Mouse (Mus musculus) hindbrain, embryonic 10.5 days (tissue): ENCODE measurements at regions not wholly inside any gene's neighbourhood (a gene's known extent, or its start where the extent isn't known, plus 50 kb on each side); places are given as distances from the start of the nearest gene placed in this dataset.
"Not testable (repeated sequence)": the region's sequence is repeated elsewhere in the genome, so short reads cannot be mapped to it uniquely, and the experiment has no call there.

Experiments used
- DNase-seq: peaks from one replicate; pipeline ENCODE4 v3.0.0-alpha.2; 2017; ENCODE audit warnings: low spot score
- H3K27ac ChIP-seq: fragments of 300-500 bp; sonication (generic); 2 replicates; pipeline ENCODE4 v1.5.1; 2016; ENCODE audit warnings: mild to moderate bottlenecking, moderate library complexity
- H3K27me3 ChIP-seq: fragments of 300-500 bp; sonication (generic); 2 replicates; pipeline ENCODE4 v1.6.1; 2016; ENCODE audit warnings: mild to moderate bottlenecking; ENCODE audit not compliant: poor library complexity, insufficient read depth, severe bottlenecking
- H3K36me3 ChIP-seq: fragments of 300-500 bp; sonication (generic); 2 replicates; pipeline ENCODE4 v1.6.1; 2016; ENCODE audit warnings: mild to moderate bottlenecking, moderate library complexity
- H3K4me1 ChIP-seq: fragments of 300-500 bp; sonication (generic); replicated peaks from 2 replicates; pipeline ENCODE4 v1.6.1; 2016; ENCODE audit warnings: mild to moderate bottlenecking
- H3K4me3 ChIP-seq: fragments of 300-500 bp; sonication (generic); 2 replicates; pipeline ENCODE4 v1.5.1; 2016; ENCODE audit warnings: mild to moderate bottlenecking, moderate library complexity
- H3K9me3 ChIP-seq: fragments of 300-500 bp; sonication (generic); 2 replicates; pipeline ENCODE4 v1.6.1; 2016; ENCODE audit warnings: mild to moderate bottlenecking, moderate library complexity
- WGBS: fragments of 180-500 bp; shearing (Covaris S2); methylation state at CpG from one replicate; pipeline ENCODE4 v1.1.7; 2016; 5-methylcytosine and 5-hydroxymethylcytosine counted together

GRCm38 (mm10) chr10:57163359-57163758 lies 322.8 kb upstream of the Hsf2 start:
- Histone ChIP-seq H3K9me3 (no peaks in the 10 kb centered on the region), H3K27me3 (no peaks in the 10 kb centered on the region), H3K27ac (no peak overlapping the region), H3K36me3 (no peaks in the 10 kb centered on the region), H3K4me1 (no peaks in the 10 kb centered on the region), H3K4me3 (no peak overlapping the region)
- no peak for DNase-seq
- WGBS: 81% methylated on average over 5 of the region's 5 CpGs

- 69% methylated on average over 1 of the region's 1 CpGs for WGBS
- no peak overlapping the region for H3K4me3 ChIP-seq
- no peaks in the 10 kb centered on the region for H3K36me3 ChIP-seq
- H3K27ac ChIP-seq: no peak overlapping the region
- no peaks in the 10 kb centered on the region for H3K9me3 ChIP-seq
- DNase-seq: peak; percentile 20
- no peaks in the 10 kb centered on the region for H3K27me3 ChIP-seq
- no peaks in the 10 kb centered on the region for H3K4me1 ChIP-seq
These were observed 302.6 kb upstream of the Hsf2 start for GRCm38 (mm10) chr10:57183560-57183959.

- H3K4me3 ChIP-seq: no peak overlapping the region
- no peak for DNase-seq
- H3K27ac ChIP-seq: no peak overlapping the region
- no peaks in the 10 kb centered on the region for H3K36me3 ChIP-seq
- H3K27me3 ChIP-seq: no peaks in the 10 kb centered on the region
- H3K9me3 ChIP-seq: no peaks in the 10 kb centered on the region
- H3K4me1 ChIP-seq: peaks cover under 1% of the 10 kb centered on the region; the same call in 1 of the 2 replicates
These were observed 275.5 kb upstream of the Hsf2 start for GRCm38 (mm10) chr10:57210701-57211100.

- Histone ChIP-seq H3K9me3 (no peaks in the 10 kb centered on the region), H3K4me3 (no peak overlapping the region), H3K27me3 (no peaks in the 10 kb centered on the region), H3K27ac (no peak overlapping the region), H3K36me3 (no peaks in the 10 kb centered on the region), H3K4me1 (no peaks in the 10 kb centered on the region)
- WGBS: 81% methylated on average over 3 of the region's 3 CpGs
- no peak for DNase-seq
These were observed 255.1 kb upstream of the Hsf2 start for GRCm38 (mm10) chr10:57231117-57231516.

GRCm38 (mm10) chr10:57281220-57281619 lies 205.0 kb upstream of the Hsf2 start:
- H3K27ac ChIP-seq: no peak overlapping the region
- H3K9me3 ChIP-seq: no peaks in the 10 kb centered on the region
- no peaks in the 10 kb centered on the region for H3K4me1 ChIP-seq
- 65% methylated on average over 1 of the region's 1 CpGs for WGBS
- no peaks in the 10 kb centered on the region for H3K36me3 ChIP-seq
- DNase-seq: no peak
- no peak overlapping the region for H3K4me3 ChIP-seq
- no peaks in the 10 kb centered on the region for H3K27me3 ChIP-seq

- 87% methylated on average over 5 of the region's 5 CpGs for WGBS
- H3K4me1 ChIP-seq: no peaks in the 10 kb centered on the region
- no peak overlapping the region for H3K27ac ChIP-seq
These were observed 203.3 kb upstream of the Hsf2 start for GRCm38 (mm10) chr10:57282896-57283295.

GRCm38 (mm10) chr10:57291596-57291995 lies 194.6 kb upstream of the Hsf2 start:
- Histone ChIP-seq H3K27ac (no peak overlapping the region), H3K36me3 (no peaks in the 10 kb centered on the region), H3K4me3 (no peak overlapping the region), H3K4me1 (no peaks in the 10 kb centered on the region), H3K27me3 (no peaks in the 10 kb centered on the region), H3K9me3 (no peaks in the 10 kb centered on the region)
- DNase-seq: no peak
- 94% methylated on average over 10 of the region's 10 CpGs for WGBS

More at GRCm38 (mm10) chr10:57282896-57283295, 203.3 kb upstream of the Hsf2 start:
- Histone ChIP-seq H3K36me3 (no peaks in the 10 kb centered on the region), H3K27me3 (no peaks in the 10 kb centered on the region), H3K9me3 (no peaks in the 10 kb centered on the region), H3K4me3 (no peak overlapping the region)
- no peak for DNase-seq

DNA sequence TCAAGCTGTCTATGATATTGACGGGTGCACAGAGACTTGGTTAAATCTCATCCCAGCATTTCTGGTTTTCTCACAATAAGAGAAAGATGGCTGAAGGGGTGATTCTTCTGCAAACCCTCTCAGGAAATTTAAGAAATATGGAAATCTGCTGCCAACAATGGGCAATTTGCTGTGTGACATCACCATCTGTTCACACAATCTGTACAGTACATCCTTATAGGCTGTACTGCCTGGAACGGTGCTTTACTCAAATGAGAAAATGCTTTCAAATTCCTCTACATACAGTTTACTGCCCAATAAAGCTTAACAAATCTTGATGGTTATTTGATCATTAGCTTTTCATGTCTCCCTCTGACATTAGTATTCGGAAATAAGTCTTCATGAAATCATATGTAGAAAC lies 172.4 kb upstream of the Hsf2 start:
- 90% methylated on average over 3 of the region's 3 CpGs for WGBS
- DNase-seq: no peak
- H3K4me1 ChIP-seq: no peaks in the 10 kb centered on the region

DNA sequence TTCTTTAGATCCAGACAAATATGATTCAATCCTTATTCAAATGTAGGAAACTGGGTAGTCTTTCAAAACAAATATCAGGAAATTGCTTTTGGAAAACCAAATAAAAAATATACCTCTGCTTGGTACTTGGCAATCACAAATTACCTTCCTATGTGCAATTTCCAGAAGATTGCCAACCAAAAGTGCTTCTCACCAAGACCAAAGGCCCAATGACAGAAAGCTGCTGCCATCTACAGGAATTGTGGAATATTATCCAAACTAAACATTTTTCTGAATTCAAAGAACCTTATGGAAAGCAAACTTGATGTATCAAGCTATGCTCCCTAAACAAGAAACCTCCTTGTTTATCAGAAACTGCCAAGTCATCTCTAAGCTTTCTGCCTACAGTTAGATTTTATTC lies 169.1 kb upstream of the Hsf2 start:
- no peak for DNase-seq
- Histone ChIP-seq H3K27me3 (no peaks in the 10 kb centered on the region), H3K36me3 (no peaks in the 10 kb centered on the region), H3K4me3 (no peak overlapping the region), H3K4me1 (no peaks in the 10 kb centered on the region), H3K9me3 (no peaks in the 10 kb centered on the region), H3K27ac (no peak overlapping the region)

More for the DNA sequence above, 172.4 kb upstream of the Hsf2 start:
- H3K9me3 ChIP-seq: no peaks in the 10 kb centered on the region
- H3K4me3 ChIP-seq: no peak overlapping the region
- H3K27ac ChIP-seq: no peak overlapping the region
- H3K27me3 ChIP-seq: no peaks in the 10 kb centered on the region
- no peaks in the 10 kb centered on the region for H3K36me3 ChIP-seq

- 71% methylated on average over 2 of the region's 2 CpGs for WGBS
- H3K36me3 ChIP-seq: no peaks in the 10 kb centered on the region
- H3K9me3 ChIP-seq: no peaks in the 10 kb centered on the region
- H3K27ac ChIP-seq: no peak overlapping the region
- H3K4me1 ChIP-seq: no peaks in the 10 kb centered on the region
- no peak for DNase-seq
- H3K27me3 ChIP-seq: no peaks in the 10 kb centered on the region
- no peak overlapping the region for H3K4me3 ChIP-seq
These were observed 167.0 kb upstream of the Hsf2 start for GRCm38 (mm10) chr10:57319171-57319570.

DNA sequence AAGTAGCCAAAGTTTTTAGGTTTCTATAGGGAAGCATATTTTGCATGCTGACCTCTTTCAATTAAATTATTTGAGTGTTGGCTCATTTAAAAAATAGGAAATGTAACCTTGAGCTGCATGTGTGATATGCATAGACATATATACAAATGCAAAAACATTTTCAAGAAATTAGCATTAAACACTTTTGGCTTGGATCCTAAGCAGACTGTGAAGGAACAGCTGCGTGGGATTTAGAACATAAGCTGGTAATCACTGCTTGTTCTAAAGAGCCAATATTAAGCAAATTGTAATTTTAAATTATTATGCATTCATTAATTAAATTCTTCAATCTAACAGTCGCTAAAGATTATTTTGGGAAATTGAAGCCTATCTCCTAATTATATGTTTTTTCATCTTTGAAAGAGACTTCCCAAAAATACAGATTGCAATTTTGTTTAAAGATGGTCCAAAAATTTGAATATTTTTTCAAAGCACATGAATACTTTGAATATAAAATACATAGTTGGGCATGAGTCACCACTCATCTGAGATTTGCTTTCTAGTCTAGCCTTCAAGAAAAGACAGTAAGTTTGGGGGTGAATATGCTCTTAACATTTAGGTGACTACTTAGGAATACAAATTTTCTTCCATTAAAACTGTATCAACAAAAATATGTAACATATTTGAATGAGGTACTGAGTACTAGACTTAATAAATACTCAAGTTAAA lies 163.3 kb upstream of the Hsf2 start:
- Histone ChIP-seq H3K36me3 (no peaks in the 10 kb centered on the region), H3K27ac (no peak overlapping the region), H3K27me3 (no peaks in the 10 kb centered on the region), H3K4me1 (no peaks in the 10 kb centered on the region), H3K9me3 (no peaks in the 10 kb centered on the region), H3K4me3 (no peak overlapping the region)
- 79% methylated on average over 2 of the region's 2 CpGs for WGBS
- DNase-seq: no peak

GRCm38 (mm10) chr10:57324226-57324625 lies 162.0 kb upstream of the Hsf2 start:
- H3K27ac ChIP-seq: no peak overlapping the region
- H3K36me3 ChIP-seq: no peaks in the 10 kb centered on the region
- no peaks in the 10 kb centered on the region for H3K4me1 ChIP-seq
- H3K9me3 ChIP-seq: no peaks in the 10 kb centered on the region
- no peaks in the 10 kb centered on the region for H3K27me3 ChIP-seq
- no peak overlapping the region for H3K4me3 ChIP-seq
- WGBS: 58% methylated on average over 1 of the region's 1 CpGs
- DNase-seq: no peak

DNA sequence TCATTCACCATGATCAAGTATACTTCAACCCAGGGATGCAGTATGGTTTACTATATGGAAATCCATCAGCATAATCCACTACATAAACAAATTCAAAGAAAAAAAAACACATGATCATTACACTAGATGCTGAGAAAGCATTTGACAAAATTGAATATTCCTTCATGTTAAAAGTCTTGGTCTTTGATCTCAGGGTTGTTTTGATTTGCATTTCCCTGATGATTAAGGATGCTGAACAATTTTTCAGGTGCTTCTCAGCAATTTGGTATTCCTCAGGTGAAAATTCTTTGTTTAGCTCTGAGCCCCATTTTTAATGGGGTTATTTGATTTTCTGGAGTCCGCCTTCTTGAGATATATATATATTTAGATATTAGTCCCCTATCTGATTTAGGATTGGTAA lies 123.4 kb upstream of the Hsf2 start:
- 94% methylated on average over 1 of the region's 1 CpGs for WGBS
- not testable (repeated sequence) for H3K4me1 ChIP-seq, H3K27ac ChIP-seq, H3K27me3 ChIP-seq, H3K9me3 ChIP-seq, DNase-seq, H3K4me3 ChIP-seq, H3K36me3 ChIP-seq
